In the genomic region with DNA sequence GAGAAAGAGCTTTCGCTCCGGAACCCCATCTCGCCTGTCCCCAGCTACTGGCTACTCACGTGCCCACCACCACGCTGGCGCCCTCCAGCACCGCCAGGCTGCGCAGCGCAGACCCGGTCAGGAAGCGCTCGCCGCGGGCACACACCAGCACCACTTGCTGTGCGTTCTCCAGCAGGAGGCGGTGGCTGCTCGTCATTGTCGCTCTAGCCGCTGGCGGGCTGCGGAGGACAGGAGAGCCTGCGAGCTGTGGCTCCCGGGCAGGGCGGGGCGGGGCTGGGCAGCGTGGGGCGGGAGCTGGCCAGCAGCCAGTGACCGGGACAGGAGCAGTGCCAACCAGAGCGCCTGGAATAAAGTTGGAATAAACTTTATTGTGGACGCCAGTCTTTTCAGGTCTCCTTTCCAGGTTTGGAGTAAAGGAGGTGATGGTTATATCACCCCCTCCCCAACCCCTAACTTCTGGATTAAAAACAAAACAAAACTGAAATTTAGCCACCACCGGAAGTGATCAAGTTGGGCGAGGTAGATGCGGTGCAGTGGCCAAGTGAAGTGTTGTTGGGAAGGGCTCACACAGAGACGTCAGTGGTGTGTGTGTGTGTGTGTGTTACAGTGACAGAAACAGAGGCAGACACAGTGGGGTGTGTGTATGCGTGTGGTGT, we compare ENCODE assay signal across 8 mouse cellular contexts. TPM values are rescaled to one million over a fixed set of nuclear protein-coding genes. Genes with fewer than 3 reads are reported as not detected.
DNase-seq lines count a peak whose midpoint lies in the region; ATAC-seq and TF ChIP-seq lines count a peak whose summit lies in the region.

A gene (minus strand): TSS at position 259 of the 656 bp plus-strand sequence.

- H3K9ac ChIP-seq in ES-E14 (ENCODE audit: insufficient read depth, low read depth, low read length, poor library complexity, severe bottlenecking) = peak within 1 kb of the TSS; percentile 27; the same call in 1 of the 2 replicates
- H3K9ac ChIP-seq in forebrain, postnatal 0 days = 0 out of 2 replicates have a peak within 1 kb of the TSS, but pooled peaks have one; percentile 33
- 0 out of 2 replicates have a peak within 1 kb of the TSS, but pooled peaks have one; percentile 13 for H3K9ac ChIP-seq in lung, postnatal 0 days (replicated peaks; ENCODE audit: low read depth)

- peak within 1 kb of the TSS; percentile 37 to 43; a peak in 3 of 4 replicates for H3K4me3 ChIP-seq in ES-E14 (ENCODE audit: insufficient read depth in 1 of 2, low read depth in 1 of 2, low read length in 2 of 2, poor library complexity in 1 of 2, severe bottlenecking in 1 of 2)
- H3K4me3 ChIP-seq in cerebellum, adult 2 months (replicated peaks; ENCODE audit: insufficient read depth, low read depth, low read length) = peak within 1 kb of the TSS; percentile 27
- H3K4me3 ChIP-seq in forebrain, postnatal 0 days (ENCODE audit: low read depth, low read length) = peak within 1 kb of the TSS; percentile 31
- H3K4me3 ChIP-seq in lung, postnatal 0 days (ENCODE audit: low read depth, low read length) = peak within 1 kb of the TSS; percentile 36

- TF ChIP-seq CTCF in cerebellum, adult 2 months (IDR thresholded peaks at IDR 0.05; ENCODE audit: borderline replicate concordance, insufficient read depth, low read depth, low read length) = peak; percentile 33; the same call in 1 of the 2 replicates
- TF ChIP-seq CTCF in forebrain, postnatal 0 days (IDR thresholded peaks at IDR 0.05; ENCODE audit: low read depth) = peak; percentile 80
- peak; percentile 96 for TF ChIP-seq CTCF in lung, postnatal 0 days (IDR thresholded peaks at IDR 0.05)

- H3K9me3 ChIP-seq in ES-E14 (ENCODE audit: control insufficient read depth, insufficient read depth, low read depth, low read length) = no peaks in the 10 kb centered on the region
- no peaks in the 10 kb centered on the region for H3K9me3 ChIP-seq in forebrain, postnatal 0 days (ENCODE audit: low read length)
- no peaks in the 10 kb centered on the region for H3K9me3 ChIP-seq in lung, postnatal 0 days (ENCODE audit: low read length)

- peak; percentile 93 for ATAC-seq in forebrain, postnatal 0 days
- peak; percentile 99 for ATAC-seq in lung, postnatal 0 days

- peaks cover 0 to 16% of the 10 kb centered on the region in 2 experiments; a peak in 2 of 4 replicates for H3K4me1 ChIP-seq in ES-E14 (ENCODE audit: control insufficient read depth in 2 of 2, insufficient read depth in 2 of 2, low read length in 2 of 2, poor library complexity in 1 of 2)
- peaks cover 4% of the 10 kb centered on the region for H3K4me1 ChIP-seq in cerebellum, adult 2 months (ENCODE audit: control insufficient read depth, insufficient read depth, low read length)
- 0 out of 2 replicates have a peak, but pooled peaks cover 9% of the 10 kb centered on the region for H3K4me1 ChIP-seq in forebrain, postnatal 0 days (ENCODE audit: insufficient read depth)
- H3K4me1 ChIP-seq in lung, postnatal 0 days (ENCODE audit: insufficient read depth, low read depth, low read length) = peaks cover 4% of the 10 kb centered on the region; the same call in 1 of the 2 replicates

- DNase-seq in ES-E14 (ENCODE audit: low read depth, low spot score) = no peak
- DNase-seq in cerebellum, adult 2 months = peak; percentile 64
- peak; percentile 71 for DNase-seq in forebrain, postnatal 0 days
- DNase-seq in heart, postnatal 4 days = peak; percentile 91
- peak; percentile 11 to 31 for DNase-seq in layer of hippocampus, adult 8-10 months (ENCODE audit: low spot score in 2 of 2)
- peak; percentile 94 for DNase-seq in lung, postnatal 0 days (ENCODE audit: low spot score)
- peak; percentile 27 for DNase-seq in ovary, postnatal 10 days (ENCODE audit: low spot score)
- DNase-seq in thymus, postnatal 10 days (ENCODE audit: low spot score in 2 of 2) = peak; percentile 77 to 86

- in situ Hi-C loops in ES-E14 (cut with MboI; ENCODE audit: low sequenced_read_pairs in 2 of 2, unreplicated experiment in 2 of 2) = no loop called here

- H3K27ac ChIP-seq in ES-E14 (ENCODE audit: insufficient read depth, low read depth, low read length, poor library complexity, severe bottlenecking) = no peak within 1 kb of the TSS
- no peak within 1 kb of the TSS for H3K27ac ChIP-seq in cerebellum, adult 2 months (ENCODE audit: insufficient read depth, low read length)
- H3K27ac ChIP-seq in forebrain, postnatal 0 days (ENCODE audit: low read depth, low read length) = no peak within 1 kb of the TSS
- H3K27ac ChIP-seq in lung, postnatal 0 days (ENCODE audit: low read length) = no peak within 1 kb of the TSS

- peak within 1 kb of the TSS; percentile 69 for H3K4me2 ChIP-seq in forebrain, postnatal 0 days (ENCODE audit: low read depth)
- peak within 1 kb of the TSS; percentile 61 for H3K4me2 ChIP-seq in lung, postnatal 0 days (replicated peaks; ENCODE audit: low read depth, low read length)

- no peak for TF ChIP-seq POLR2A in cerebellum, adult 2 months (IDR thresholded peaks at IDR 0.05; ENCODE audit: borderline replicate concordance, insufficient read depth, low read length)

- TF ChIP-seq EP300 in lung, postnatal 0 days (IDR thresholded peaks at IDR 0.05) = no peak

- whole genome bisulfite sequencing in cerebellum, adult 2 months = 2% methylated on average over 35 of the region's 35 CpGs
- 4% methylated on average over 35 of the region's 35 CpGs for WGBS in forebrain, postnatal 0 days
- WGBS in lung, postnatal 0 days = 2% methylated on average over 35 of the region's 35 CpGs

- H3K27me3 ChIP-seq in cerebellum, adult 2 months (ENCODE audit: control insufficient read depth, insufficient read depth, low read length) = no peaks in the 10 kb centered on the region
- H3K27me3 ChIP-seq in forebrain, postnatal 0 days (ENCODE audit: insufficient read depth, low read length) = no peaks in the 10 kb centered on the region
- no peaks in the 10 kb centered on the region for H3K27me3 ChIP-seq in lung, postnatal 0 days (replicated peaks; ENCODE audit: insufficient read depth, low read length)

- no peaks in the 10 kb centered on the region for H3K36me3 ChIP-seq in ES-E14 (ENCODE audit: control insufficient read depth, insufficient read depth, low read length, poor library complexity, severe bottlenecking)
- no peaks in the 10 kb centered on the region for H3K36me3 ChIP-seq in forebrain, postnatal 0 days (ENCODE audit: insufficient read depth)
- H3K36me3 ChIP-seq in lung, postnatal 0 days (ENCODE audit: insufficient read depth, low read length) = no peaks in the 10 kb centered on the region

TF ChIP-seq in ES-E14, 5 proteins besides CTCF, POLR2A, EP300 and RAD21:
- TF ChIP-seq MAFK (IDR thresholded peaks at IDR 0.05; ENCODE audit: insufficient read depth, low read depth, low read length) = no peak
- TF ChIP-seq ZC3H11A (IDR thresholded peaks at IDR 0.05; ENCODE audit: borderline replicate concordance, low read depth, low read length) = no peak
- TF ChIP-seq CHD2 (IDR thresholded peaks at IDR 0.05; ENCODE audit: low read depth, low read length) = no peak
- TF ChIP-seq ZNF384 (IDR thresholded peaks at IDR 0.05; ENCODE audit: low read depth, low read length) = no peak
- no peak for TF ChIP-seq HCFC1 (IDR thresholded peaks at IDR 0.05; ENCODE audit: borderline replicate concordance, insufficient read depth, low read length)

RNA-seq across cellular contexts. Expression of the gene that starts here (rescaled TPM):
- 0.16 and 0.40 TPM in 2 replicates for total RNA-seq in ES-E14 (2012; rRNA removed)
- polyA plus RNA-seq in cerebellum, adult 2 months (2012; rRNA removed) = not detected in 2 replicates
- 0.14 and 0.85 TPM in 2 replicates for total RNA-seq in forebrain, postnatal 0 days (2014; rRNA removed)
- polyA plus RNA-seq in forebrain, postnatal 0 days (2015; fragmentation: Nextera tagmentation; extraction: Ambion mirVana) = 0.48 and 0.64 TPM in 2 replicates
- total RNA-seq in heart, postnatal 4 days (2021) = under 1 TPM; 0.17 to 0.18 TPM
- under 1 TPM; 0.25 to 0.52 (median 0.34) TPM for total RNA-seq in layer of hippocampus, adult 8-10 months (2022)
- 0.11 and 0.24 TPM in 2 replicates for polyA plus RNA-seq in lung, postnatal 0 days (2015; fragmentation: Nextera tagmentation; extraction: Ambion mirVana)

Comparison
In these comparisons a context has a peak if more than half of its experiments do, and no peak if none do; other contexts are left out.
1. Peak in DNase-seq and H3K4me3 ChIP-seq in cerebellum, adult 2 months; RNA of the gene not detected or under 1 TPM.
2. Peak in DNase-seq, ATAC-seq, H3K4me3 ChIP-seq, H3K9ac ChIP-seq and H3K4me2 ChIP-seq in forebrain, postnatal 0 days; RNA of the gene not detected or under 1 TPM.
3. Peak in DNase-seq in heart, postnatal 4 days; RNA of the gene not detected or under 1 TPM.
4. Peak in DNase-seq in layer of hippocampus, adult 8-10 months; RNA of the gene not detected or under 1 TPM.
5. Peak in DNase-seq, ATAC-seq, H3K4me3 ChIP-seq, H3K9ac ChIP-seq and H3K4me2 ChIP-seq in lung, postnatal 0 days; RNA of the gene not detected or under 1 TPM.
6. CTCF ChIP-seq: peak in every context shown above with its lines; median percentile 96 in lung, postnatal 0 days; 80 in forebrain, postnatal 0 days; 33 in cerebellum, adult 2 months.